Mouse (Mus musculus) CD8-positive naive resting alpha-beta T cell, adult 2 months (primary cell): ENCODE results near the gene Elp5.

Source experiments
- DNase-seq, 2 experiments: peaks; one replicate each; pipeline ENCODE4 v3.0.0; 2022; ENCODE audit warnings: low read depth in 2 of 2, low spot score in 2 of 2

The Elp5 gene

DNA sequence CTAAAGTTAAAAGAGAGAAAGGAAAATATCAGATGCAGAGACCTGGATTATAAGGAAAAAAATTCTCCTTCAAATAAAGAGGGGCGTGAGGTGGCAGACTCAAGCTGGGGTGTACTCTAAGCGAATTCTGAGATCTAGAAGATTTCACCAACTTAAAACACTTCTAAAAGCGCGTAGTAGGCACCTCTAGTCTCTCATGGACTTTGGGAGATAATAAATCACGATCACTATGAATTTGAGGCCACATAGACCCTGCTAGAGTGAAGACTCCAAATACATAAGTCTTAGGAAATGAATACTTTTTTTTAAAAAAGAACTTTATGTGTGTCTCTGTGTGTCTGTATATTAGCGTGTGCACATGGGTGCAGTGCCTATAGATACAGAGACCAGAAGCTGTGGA lies 33.4 kb upstream of the Elp5 start:
- no peak for DNase-seq

DNA sequence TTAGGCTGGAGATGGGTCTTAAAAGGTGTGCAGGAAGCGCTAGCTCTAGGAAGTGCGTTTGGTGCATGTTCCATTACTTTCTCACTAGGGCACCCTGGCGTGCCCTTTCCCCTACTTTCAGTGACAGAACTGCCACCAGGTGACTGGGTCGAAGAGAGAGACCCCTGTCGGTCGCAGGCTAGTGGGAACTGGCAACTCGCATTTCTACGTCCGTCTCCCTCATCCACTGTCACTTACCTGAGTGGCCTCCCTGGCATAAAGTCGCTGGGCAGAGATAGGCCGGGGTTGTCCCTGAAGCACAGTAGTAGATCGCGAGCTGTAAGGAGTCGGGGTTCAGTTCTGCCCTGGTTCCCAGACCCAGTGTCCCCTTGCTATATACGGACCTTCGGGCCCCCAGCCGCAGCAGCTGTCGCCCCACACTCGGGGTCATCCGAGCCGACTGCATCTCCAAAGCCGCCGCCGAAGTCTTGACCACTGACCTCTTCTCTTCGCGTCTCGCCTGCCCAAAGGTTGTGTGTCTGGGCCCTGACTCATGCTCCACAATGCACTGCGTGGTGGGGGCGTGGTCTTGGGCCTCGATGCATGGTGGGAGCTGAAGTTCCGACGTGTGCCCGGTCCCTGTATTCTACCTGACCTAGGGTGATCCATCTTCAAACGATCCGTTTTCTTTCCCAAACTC lies 32.7 kb upstream of the Elp5 start, which contains the start of gene Acadvl:
Acadvl (minus strand) TSS at position 532 of the 679 bp plus-strand sequence.
- DNase-seq, result peak; percentile 48 to 67

GRCm38 (mm10) chr11:70014051-70014450 lies 31.7 kb upstream of the Elp5 start:
- DNase-seq, result no peak

GRCm38 (mm10) chr11:70013408-70013807 lies 31.1 kb upstream of the Elp5 start:
- DNase-seq, result no peak

- no peak for DNase-seq
Observed at GRCm38 (mm10) chr11:70012931-70013330, 30.6 kb upstream of the Elp5 start.

DNA sequence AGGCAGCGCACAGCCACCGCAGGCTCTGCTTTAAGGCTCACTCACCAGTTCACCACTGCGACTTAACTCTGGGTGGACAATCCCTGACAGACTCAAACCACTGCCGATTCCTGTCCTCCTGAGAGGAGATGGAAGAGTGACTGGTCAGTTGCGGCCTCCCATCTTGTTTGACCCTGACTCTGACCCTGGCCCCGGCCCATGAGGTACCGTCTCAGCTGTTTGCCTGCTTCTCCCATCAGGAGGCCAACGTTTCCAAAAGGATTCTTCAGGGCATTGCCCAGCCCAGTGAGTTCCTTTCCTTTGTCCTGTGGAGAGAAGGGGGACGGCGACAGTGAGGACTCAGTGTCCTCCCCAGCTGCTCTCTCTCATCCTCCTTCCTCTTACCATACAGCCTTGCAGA lies 28.6 kb upstream of the Elp5 start:
- DNase-seq, result no peak

GRCm38 (mm10) chr11:70010548-70010947 lies 28.2 kb upstream of the Elp5 start:
- DNase-seq, result no peak

DNA sequence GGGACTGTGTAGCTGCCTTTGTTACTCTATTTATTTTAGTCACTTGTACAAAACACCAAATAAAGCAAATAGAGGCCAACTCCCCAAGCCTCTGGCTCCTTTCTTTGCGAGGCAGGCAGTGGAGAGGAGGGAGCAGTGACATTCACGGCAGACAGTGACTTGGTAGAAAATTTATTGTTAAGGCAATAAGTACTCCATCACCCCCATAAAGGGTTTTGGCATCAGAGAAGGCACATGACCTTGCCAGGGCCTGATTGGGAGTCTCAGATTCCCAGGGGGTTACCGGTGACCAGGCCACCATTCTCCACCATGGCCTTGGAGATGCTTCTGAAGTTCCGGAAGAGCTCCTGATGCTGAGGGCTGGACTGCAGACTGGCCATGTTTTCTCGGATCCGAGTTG lies 27.7 kb upstream of the Elp5 start:
- DNase-seq, result no peak

DNA sequence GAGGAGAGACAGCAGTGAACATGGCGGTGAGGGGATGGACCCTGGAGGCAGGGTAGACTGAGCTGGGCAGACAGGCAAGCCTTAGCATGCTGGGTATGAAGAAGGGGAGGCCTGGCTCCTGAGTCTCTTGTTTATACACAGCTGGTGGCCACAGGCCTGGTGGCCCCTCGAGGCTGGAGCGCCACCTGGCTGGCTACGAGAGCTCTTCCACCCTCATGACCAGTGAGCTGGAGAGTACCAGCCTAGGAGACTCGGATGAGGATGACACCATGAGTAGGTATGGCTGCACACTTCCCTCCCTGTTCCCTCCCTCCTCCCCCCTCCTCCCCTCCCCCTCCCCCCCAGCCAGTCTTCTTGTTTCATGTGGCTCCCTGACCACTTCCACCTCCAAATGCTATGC lies 23.2 kb upstream of the Elp5 start:
- DNase-seq, result peak; percentile 55 to 60

GRCm38 (mm10) chr11:70002471-70002870 lies 20.2 kb upstream of the Elp5 start:
- no peak for DNase-seq

GRCm38 (mm10) chr11:70001865-70002264 lies 19.5 kb upstream of the Elp5 start:
- DNase-seq, result peak; percentile 52 to 73

DNA sequence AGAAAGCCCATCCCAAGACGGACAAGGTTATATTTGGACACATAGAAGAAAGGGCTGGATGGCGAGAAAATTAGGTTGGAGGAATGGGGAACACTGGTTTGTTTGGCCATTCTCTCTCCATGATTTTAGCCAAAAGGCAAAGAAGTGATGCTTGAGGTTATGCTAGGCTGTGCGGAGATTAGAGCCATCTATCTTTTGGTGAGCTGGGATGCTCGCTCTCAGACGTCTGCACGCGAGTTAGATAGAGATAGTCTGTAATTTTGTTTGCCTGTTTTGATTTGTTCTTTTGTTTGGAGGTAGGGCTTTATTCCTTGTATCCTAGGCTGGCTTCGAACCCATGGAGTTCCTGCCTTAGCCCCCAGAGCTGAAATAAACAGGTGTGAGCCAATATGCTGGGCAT lies 18.8 kb upstream of the Elp5 start:
- DNase-seq, result no peak

- peak; percentile 69 to 81 for DNase-seq
Observed at GRCm38 (mm10) chr11:70000396-70000898, 18.1 kb upstream of the Elp5 start, which contains the start of gene Dvl2. Gene Dvl2 (plus strand): TSS chr11:70000595.

DNA sequence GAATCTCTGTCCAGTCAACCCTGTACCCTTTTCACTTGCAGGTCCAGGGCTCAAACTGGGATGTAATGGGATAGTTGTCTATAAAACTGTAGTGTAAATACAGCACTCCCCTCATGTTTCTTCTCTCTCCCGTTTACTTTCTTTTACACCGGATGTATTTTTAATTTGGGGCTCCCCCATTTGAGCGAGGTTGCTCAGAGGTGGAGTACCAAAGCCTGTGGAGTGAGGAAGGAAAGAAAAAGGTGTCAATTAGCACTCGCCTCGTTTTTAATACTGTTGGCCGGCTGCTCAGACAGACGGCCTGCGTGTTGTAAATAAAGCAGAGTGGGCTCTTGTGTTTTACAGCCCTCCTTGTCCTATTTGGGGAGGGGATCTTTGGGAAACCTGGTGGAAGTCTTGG lies 17.3 kb upstream of the Elp5 start:
- no peak for DNase-seq

DNA sequence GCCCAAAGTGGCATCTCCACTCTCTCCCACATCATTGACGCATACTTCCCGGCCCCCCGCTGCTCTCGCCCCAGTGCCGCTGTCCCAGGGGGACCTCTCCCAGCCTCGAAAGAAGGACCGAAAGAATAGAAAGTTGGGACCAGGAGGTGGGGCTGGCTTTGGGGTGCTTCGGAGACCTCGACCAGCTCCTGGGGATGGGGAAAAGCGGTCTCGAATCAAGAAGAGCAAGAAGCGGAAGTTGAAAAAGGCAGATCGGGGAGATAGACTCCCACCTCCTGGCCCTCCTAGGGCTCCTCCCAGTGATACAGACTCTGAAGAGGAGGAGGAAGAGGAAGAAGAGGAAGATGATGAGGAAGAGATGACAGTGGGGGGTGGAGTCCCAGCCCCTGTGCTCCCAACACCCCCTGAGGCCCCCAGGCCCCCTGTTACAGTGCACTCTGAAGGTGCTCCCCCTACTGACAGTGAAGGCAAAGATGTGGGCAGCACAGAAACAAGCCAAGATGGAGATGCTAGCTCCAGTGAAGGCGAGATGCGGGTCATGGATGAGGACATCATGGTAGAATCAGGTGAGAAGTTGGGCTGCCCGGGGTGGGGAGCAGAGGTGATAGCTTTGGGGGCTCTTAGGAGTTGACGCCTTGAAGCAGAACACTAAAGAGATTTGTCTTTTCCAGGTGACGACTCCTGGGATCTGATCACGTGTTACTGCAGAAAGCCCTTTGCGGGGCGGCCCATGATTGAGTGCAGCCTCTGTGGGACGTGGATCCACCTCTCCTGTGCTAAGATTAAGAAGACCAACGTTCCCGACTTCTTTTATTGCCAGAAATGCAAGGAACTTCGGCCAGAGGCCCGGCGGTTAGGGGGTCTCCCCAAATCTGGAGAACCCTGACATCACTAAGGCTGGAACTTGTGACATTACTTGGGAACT lies 16.5 kb upstream of the Elp5 start:
- no peak for DNase-seq

- DNase-seq, result peak; percentile 66 to 71
Observed at GRCm38 (mm10) chr11:69997070-69997509, 14.8 kb upstream of the Elp5 start.

GRCm38 (mm10) chr11:69996161-69997061 lies 14.1 kb upstream of the Elp5 start:
- peak; percentile 32 to 44 for DNase-seq

GRCm38 (mm10) chr11:69995391-69995960 lies 13.2 kb upstream of the Elp5 start, which contains the start of gene Phf23:
Gene Phf23 (plus strand): TSS chr11:69995777.
- DNase-seq, result peak; percentile 96 to 97

DNA sequence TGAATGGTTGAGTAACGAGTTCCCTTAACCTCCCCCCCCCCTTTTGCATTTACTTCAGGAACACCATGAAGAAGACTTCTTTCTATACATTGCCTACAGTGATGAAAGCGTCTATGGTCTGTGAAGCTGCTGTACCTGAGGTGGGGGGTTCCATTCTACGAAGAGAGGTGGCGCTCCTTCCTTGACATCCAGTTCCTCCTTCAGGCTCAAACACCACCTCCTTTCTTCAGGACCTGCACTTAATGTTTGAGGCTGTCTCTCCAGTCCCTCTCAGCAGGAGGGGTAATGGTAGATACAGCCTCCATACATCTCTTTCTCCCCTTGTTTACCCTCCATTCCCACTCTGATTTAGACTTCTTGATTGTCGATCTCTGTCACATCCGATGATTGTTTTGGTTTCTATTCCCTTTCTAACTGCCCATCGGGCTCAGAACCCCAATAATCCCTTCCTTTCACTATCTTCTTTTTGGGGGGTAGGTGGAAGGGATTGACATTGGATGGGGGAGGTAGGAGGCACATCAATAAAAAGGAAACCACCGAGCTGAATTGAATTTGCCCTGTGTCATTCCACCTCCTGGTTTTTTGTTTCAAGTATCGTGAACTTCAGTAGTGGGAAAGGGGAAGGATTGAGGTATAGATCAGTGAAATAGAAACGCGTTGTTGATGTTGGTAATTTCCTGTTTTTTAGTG lies 12.2 kb upstream of the Elp5 start:
- DNase-seq, result no peak

GRCm38 (mm10) chr11:69992932-69993331 lies 10.6 kb upstream of the Elp5 start:
- DNase-seq, result no peak
